Mouse (Mus musculus) right cerebral cortex, adult 18-20 months (tissue): Measurements from ENCODE around the gene Dkkl1.

Experiments
- DNase-seq: peaks from one replicate; pipeline ENCODE4 v3.0.0; 2022; ENCODE audit warnings: mixed read lengths

Dkkl1 gene

DNA sequence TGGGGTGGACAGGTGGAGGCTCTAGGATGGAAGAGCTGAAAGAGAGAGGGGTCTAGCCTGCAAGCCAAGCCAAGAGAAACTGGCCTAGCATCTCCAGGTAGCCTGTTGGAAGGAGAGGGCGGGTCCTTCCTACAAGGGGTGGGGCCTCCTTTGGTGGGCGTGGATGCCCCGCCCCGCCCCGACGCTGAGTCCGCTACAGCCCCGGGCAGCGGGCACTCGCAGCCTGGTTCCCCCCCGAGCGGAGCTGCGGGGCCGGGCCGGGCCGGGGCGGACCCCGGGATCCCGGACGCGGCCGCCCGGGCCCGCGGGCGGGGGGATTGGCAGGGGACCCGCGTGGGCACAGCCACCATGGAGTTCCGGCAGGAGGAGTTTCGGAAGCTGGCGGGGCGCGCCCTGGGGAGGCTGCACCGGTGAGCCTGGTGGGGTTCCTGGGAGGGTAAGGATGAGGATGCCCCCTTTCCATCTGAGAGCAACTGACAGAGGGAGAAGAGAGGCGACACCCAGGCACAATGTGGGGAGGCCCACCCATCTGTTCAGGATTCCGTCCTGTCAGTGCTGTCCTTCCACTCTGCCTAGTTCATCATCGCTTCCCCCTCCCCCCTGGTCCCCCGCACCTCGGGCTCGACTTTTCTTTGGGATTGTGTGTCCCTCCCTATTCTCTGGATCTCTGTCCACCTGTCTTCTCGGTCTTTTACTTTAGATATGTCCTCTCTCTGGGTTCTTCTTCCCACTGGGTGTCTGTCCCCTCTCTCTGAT, 48.0 kb downstream of the Dkkl1 start, which contains the start of gene Slc17a7:
Slc17a7 (plus strand) TSS at position 215 of the 756 bp plus-strand sequence.
- DNase-seq, result peak; percentile 67

DNA sequence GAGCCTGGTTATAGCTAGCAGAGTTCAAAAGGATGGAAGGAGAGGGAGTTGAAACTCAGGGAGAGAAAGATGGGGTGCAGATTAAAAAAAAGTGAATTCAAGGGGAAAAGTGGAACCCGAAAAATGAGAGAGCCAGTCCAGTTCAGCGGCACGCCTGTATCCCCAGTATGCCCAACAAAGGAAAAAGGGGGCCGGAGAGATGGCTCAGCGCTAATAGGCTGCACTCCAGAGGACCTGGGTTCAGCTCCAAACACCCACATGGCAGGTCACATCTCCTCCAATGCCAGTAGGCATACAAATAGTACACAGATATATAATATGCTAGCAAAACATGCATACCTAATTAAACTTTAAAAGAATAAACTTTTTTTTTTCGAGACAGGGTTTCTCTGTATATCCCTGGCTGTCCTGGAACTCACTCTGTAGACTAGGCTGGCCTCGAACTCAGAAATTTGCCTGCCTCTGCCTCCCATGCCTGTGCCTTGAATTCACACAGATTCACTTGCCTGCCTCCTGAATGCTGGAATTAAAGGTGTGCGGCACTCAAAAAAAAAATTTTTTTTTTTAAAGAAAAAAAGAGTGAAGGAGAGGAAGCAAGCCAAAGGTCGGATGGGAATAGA, 48.8 kb downstream of the Dkkl1 start:
- DNase-seq, result no peak

DNA sequence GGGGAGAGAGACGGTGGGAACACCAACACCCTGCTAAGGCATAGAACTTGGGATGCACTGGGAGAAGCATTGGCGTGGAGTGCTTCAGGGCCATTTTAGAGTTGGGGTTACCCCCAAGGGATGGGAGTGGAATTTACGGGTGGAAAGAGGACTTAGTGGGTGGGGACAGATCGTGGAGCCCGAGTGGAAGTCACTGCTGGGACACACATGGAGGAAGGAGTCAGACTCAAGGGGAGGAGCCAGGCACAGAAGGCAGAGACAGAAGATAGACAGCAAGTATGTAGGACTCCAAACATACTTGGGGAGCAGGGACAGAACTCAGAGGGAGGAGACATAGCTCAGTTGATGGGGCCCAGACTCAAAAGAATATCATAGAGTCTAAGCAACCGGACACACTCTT, 49.4 kb downstream of the Dkkl1 start:
- no peak for DNase-seq

DNA sequence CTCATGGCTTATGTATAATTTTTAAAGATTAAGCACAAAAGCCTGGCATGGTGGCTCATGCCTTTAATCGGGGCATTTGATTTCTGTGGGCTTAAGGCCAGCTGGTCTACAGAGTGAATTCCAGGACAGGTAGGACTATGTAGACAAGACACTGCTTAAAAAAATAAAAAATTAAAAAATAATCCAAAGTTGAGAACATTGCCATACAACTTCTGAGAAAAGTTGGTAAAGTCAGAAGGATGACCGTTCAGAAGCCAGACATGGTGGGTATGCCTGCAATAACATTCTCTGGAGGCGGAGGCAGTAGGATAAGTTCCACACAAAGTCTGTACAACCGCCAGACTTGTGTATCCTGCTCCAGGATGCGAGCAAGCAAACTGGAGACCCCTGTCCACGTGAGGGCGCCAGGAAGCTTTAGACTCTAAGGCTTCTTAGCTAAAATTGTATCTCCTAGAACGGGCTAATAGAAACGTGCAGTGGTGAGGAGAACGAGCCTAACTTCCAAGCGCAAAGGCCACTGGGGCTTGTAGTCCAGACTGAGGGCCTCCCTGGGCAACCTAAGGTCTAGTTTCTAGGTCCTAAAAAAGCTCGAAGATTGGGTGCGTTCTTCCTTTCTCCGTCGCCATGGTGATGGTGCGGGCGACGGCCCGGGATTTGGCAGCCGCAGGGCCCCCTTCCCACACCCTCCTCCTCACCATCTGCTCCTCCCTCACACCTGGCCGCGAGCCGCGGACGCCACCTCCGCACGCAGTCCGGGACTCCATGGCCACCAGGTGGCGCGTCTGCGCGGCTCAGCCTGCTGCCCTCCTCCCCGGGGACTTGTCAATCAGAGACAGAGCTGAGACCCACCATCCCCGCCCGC, 50.1 kb downstream of the Dkkl1 start:
- DNase-seq, result peak; percentile 94

DNA sequence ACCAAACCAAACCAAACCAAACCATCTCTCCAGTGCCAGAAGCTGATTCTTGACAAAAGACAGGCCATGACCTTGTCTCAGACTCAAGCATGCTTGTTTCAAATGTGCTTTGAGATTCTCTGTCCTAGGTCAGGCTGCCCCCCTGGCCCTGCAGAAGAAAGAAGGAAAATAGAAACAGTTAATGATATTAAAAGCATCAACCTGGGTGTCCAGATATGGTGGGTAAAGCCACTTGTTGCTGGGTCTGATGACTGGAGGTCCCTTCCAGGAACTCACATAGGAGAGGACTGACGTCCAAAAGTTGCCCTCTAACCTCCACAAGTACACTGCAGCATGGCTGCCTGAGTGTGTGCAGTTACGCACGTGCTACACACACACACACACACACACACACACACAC, 51.1 kb downstream of the Dkkl1 start:
- DNase-seq, result no peak

DNA sequence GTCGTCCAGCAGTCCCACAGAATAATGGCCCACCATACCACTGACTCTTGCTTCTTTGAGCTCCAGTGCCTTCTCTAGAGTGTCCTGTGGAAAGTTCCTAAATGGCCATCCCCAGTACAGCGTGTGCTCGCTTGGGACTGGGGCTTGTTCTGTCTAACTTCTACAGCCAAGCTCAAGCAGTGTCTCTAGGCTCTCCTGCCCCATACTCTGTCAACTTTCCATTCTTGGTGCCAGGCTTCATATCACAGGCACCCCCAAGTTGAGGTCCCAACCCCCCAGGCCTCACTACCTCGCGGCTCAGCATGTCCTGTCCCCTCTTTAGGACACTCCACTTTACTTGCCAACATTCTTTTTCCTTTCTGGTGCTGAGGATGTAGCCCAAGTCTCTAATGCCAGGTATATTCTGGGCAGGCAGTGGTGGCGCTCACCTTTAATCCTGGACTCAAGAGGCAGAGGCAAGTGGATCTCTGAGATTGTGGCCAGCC, 51.6 kb downstream of the Dkkl1 start:
- no peak for DNase-seq

DNA sequence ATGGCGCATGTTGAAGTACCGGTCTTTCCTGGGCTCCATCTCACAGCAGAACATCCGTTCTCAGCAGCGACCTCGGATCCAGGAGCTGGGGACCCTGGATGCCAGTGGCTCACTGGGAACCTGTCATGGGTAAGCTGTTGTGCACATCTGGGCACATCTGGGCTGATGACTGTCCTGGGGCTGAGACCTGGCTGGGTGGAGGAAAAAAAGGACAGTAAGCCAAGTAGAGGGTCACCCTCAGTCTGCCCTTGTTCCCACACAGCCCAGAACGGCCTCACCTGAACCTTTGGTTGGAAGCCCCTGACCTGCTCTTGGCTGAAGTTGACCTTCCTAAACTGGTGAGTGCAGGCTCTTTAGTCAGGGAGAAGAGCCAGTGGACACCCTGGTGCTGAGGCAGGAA, 53.0 kb downstream of the Dkkl1 start:
- DNase-seq, result no peak
